Mouse (Mus musculus): ENCODE measurements around the gene Myef2. TPM values are rescaled to one million over a fixed set of nuclear protein-coding genes. Genes with fewer than 3 reads are reported as not detected.
"Not testable (repeated sequence)": the region's sequence is repeated elsewhere in the genome, so short reads cannot be mapped to it uniquely, and the experiment has no call there.

The Myef2 gene
- polyA plus RNA-seq, 1 experiment from 2014 or later, result 65.6 TPM

DNA sequence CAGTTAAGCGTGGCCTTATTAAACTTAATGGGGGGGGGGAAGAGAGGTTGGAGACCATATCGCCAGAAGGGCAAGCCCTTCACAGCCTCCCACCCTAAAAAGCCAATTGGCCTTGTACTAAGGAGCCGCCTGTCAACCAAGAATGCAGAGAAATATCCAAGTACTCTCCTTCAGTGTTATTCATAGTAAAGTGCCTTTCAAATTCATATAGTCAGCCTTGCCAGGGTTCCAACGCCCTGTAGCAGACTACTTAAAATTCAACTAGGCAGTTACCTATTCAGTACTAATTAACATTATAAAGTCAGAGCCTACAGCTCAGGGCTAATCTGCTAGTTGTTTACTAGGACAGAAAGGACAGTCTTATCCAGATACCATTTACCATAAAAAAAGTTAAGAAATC is 16.9 kb downstream of the Myef2 start:
- not testable (repeated sequence) for H3K27ac ChIP-seq (replicated peaks in 1 of 2; ENCODE audit: control insufficient read depth in 1 of 2, insufficient read depth in 1 of 2, low read depth in 2 of 2, low read length in 2 of 2); H3K4me3 ChIP-seq (ENCODE audit: control insufficient read depth in 1 of 2, insufficient read depth in 1 of 2, low read depth in 1 of 2, low read length in 2 of 2); H3K4me1 ChIP-seq (ENCODE audit: control insufficient read depth in 2 of 2, insufficient read depth in 2 of 2, low read length in 2 of 2); H3K9me3 ChIP-seq (ENCODE audit: control insufficient read depth, low read length); H3K4me2 ChIP-seq (ENCODE audit: low read length); H3K27me3 ChIP-seq (ENCODE audit: control insufficient read depth, insufficient read depth, low read length); H3K9ac ChIP-seq (ENCODE audit: low read length); ATAC-seq (ENCODE audit: insufficient number of reproducible peaks, insufficient read depth, low FRiP score, low read depth)
- H3K36me3 ChIP-seq (ENCODE audit: control insufficient read depth, insufficient read depth, low read length), result peaks cover 65% of the 10 kb centered on the region
- 96% methylated on average over 4 of the region's 4 CpGs for WGBS

DNA sequence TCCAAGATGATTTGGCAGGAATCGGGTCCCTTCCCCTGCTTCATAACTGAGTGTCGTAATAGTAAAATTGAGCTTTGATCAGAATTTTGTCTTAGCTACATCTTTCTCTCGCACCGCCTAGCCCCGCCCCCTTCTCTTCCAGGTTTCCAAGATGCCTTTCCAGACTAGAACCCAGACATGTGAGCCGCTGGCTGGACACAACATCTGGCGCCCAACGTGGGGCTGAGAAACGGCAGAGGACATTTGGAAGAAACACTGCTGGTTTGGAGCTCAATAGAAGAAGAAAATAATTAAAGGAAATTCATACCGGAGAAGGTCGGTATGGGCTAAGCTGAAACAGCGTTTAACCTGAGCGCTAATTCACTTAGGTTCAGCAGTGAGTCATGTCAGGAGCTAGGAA is 19.0 kb downstream of the Myef2 start:
- H3K9me3 ChIP-seq (ENCODE audit: control insufficient read depth, low read length); H3K9ac ChIP-seq (ENCODE audit: low read length); H3K4me3 ChIP-seq (ENCODE audit: control insufficient read depth in 1 of 2, insufficient read depth in 1 of 2, low read depth in 1 of 2, low read length in 2 of 2); H3K27ac ChIP-seq (replicated peaks in 1 of 2; ENCODE audit: control insufficient read depth in 1 of 2, insufficient read depth in 1 of 2, low read depth in 2 of 2, low read length in 2 of 2); H3K4me2 ChIP-seq (ENCODE audit: low read length); ATAC-seq (ENCODE audit: insufficient number of reproducible peaks, insufficient read depth, low FRiP score, low read depth); H3K4me1 ChIP-seq (ENCODE audit: control insufficient read depth in 2 of 2, insufficient read depth in 2 of 2, low read length in 2 of 2); H3K27me3 ChIP-seq (ENCODE audit: control insufficient read depth, insufficient read depth, low read length): not testable (repeated sequence)
- H3K36me3 ChIP-seq (ENCODE audit: control insufficient read depth, insufficient read depth, low read length), result peaks cover 69% of the 10 kb centered on the region
- 94% methylated on average over 13 of the region's 13 CpGs for WGBS

DNA sequence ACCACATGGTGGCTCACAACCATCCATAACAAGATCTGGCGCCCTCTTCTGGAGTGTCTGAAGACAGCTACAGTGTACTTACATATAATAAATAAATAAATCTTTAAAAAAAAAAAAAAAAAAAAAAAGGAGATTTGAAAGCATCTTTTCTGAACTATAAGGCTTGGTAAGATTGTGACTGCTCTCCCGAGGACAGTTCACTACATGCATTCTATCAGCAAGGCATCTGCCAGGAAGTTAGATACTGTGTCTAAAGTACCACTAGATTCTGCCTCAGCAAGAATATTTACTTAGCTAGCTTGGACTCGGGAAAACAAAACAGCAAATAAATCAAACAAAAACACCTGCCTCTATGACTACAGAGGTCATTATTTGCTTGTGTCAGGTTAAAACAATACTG is 31.3 kb downstream of the Myef2 start:
- H3K4me3 ChIP-seq (ENCODE audit: control insufficient read depth in 1 of 2, insufficient read depth in 1 of 2, low read depth in 1 of 2, low read length in 2 of 2); H3K4me2 ChIP-seq (ENCODE audit: low read length); H3K9ac ChIP-seq (ENCODE audit: low read length); ATAC-seq (ENCODE audit: insufficient number of reproducible peaks, insufficient read depth, low FRiP score, low read depth); H3K9me3 ChIP-seq (ENCODE audit: control insufficient read depth, low read length); H3K27me3 ChIP-seq (ENCODE audit: control insufficient read depth, insufficient read depth, low read length); H3K27ac ChIP-seq (replicated peaks in 1 of 2; ENCODE audit: control insufficient read depth in 1 of 2, insufficient read depth in 1 of 2, low read depth in 2 of 2, low read length in 2 of 2); H3K4me1 ChIP-seq (ENCODE audit: control insufficient read depth in 2 of 2, insufficient read depth in 2 of 2, low read length in 2 of 2): not testable (repeated sequence)
- H3K36me3 ChIP-seq (ENCODE audit: control insufficient read depth, insufficient read depth, low read length), result peaks cover 71% of the 10 kb centered on the region
- WGBS, result 89% methylated on average over 2 of the region's 3 CpGs

DNA sequence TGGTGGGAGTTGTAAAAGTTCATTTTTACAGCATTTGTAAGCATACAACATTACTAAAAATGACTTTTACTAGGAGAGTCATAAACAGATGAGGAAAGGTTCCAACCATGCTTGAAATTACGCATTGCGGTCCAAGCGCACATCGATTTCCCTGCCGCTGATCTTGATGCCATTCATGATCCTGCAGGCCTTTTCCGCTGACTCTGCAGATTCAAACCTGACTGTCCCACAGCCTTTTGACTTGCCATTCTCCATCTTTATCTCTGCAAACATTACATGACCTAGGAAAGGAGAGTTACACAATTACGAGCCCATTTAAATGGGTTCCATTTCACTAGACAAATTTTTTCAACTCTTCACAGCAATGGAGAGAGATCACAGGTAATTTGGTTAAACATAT is 34.7 kb downstream of the Myef2 start:
- H3K9ac ChIP-seq (ENCODE audit: low read length), result no peak overlapping the region
- peaks cover 68% of the 10 kb centered on the region for H3K36me3 ChIP-seq (ENCODE audit: control insufficient read depth, insufficient read depth, low read length)
- no peak overlapping the region for H3K4me2 ChIP-seq (ENCODE audit: low read length)
- H3K9me3 ChIP-seq (ENCODE audit: control insufficient read depth, low read length), result no peaks in the 10 kb centered on the region
- 93% methylated on average over 7 of the region's 7 CpGs for WGBS
- no peaks in the 10 kb centered on the region for H3K27me3 ChIP-seq (ENCODE audit: control insufficient read depth, insufficient read depth, low read length)
- H3K4me1 ChIP-seq (ENCODE audit: control insufficient read depth in 2 of 2, insufficient read depth in 2 of 2, low read length in 2 of 2), result no peaks in the 10 kb centered on the region
- no peak overlapping the region for H3K4me3 ChIP-seq (ENCODE audit: control insufficient read depth in 1 of 2, insufficient read depth in 1 of 2, low read depth in 1 of 2, low read length in 2 of 2)
- no peak overlapping the region for H3K27ac ChIP-seq (replicated peaks in 1 of 2; ENCODE audit: control insufficient read depth in 1 of 2, insufficient read depth in 1 of 2, low read depth in 2 of 2, low read length in 2 of 2)
- no peak for ATAC-seq (ENCODE audit: insufficient number of reproducible peaks, insufficient read depth, low FRiP score, low read depth)

DNA sequence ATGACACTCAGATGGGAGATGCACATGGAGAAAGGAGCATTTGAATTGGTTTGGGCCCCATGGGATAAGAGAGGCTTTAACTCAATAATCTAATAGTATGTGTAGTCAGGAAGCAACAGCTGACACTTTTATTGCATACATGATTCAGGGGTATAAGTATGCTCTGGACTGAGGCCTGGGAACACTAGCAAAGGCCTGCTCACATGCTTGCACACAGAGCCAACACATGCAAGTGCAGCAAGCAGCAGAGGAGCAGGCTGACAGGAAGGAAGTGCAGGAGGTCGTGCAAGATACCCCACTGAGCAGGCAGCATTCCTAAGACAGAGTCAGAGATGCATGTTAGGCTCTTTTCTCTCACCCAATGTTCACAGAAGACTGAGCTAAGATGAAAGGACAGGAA is 39.6 kb downstream of the Myef2 start:
- Histone ChIP-seq H3K36me3 (ENCODE audit: control insufficient read depth, insufficient read depth, low read length) (peaks cover 57% of the 10 kb centered on the region), H3K4me2 (ENCODE audit: low read length) (no peak overlapping the region), H3K9me3 (ENCODE audit: control insufficient read depth, low read length) (no peaks in the 10 kb centered on the region), H3K27ac (replicated peaks in 1 of 2; ENCODE audit: control insufficient read depth in 1 of 2, insufficient read depth in 1 of 2, low read depth in 2 of 2, low read length in 2 of 2) (no peak overlapping the region), H3K9ac (ENCODE audit: low read length) (no peak overlapping the region), H3K4me1 (ENCODE audit: control insufficient read depth in 2 of 2, insufficient read depth in 2 of 2, low read length in 2 of 2) (no peaks in the 10 kb centered on the region), H3K4me3 (ENCODE audit: control insufficient read depth in 1 of 2, insufficient read depth in 1 of 2, low read depth in 1 of 2, low read length in 2 of 2) (no peak overlapping the region), H3K27me3 (ENCODE audit: control insufficient read depth, insufficient read depth, low read length) (no peaks in the 10 kb centered on the region)
- WGBS, result 41% methylated on average over 1 of the region's 1 CpGs
- ATAC-seq (ENCODE audit: insufficient number of reproducible peaks, insufficient read depth, low FRiP score, low read depth), result no peak

DNA sequence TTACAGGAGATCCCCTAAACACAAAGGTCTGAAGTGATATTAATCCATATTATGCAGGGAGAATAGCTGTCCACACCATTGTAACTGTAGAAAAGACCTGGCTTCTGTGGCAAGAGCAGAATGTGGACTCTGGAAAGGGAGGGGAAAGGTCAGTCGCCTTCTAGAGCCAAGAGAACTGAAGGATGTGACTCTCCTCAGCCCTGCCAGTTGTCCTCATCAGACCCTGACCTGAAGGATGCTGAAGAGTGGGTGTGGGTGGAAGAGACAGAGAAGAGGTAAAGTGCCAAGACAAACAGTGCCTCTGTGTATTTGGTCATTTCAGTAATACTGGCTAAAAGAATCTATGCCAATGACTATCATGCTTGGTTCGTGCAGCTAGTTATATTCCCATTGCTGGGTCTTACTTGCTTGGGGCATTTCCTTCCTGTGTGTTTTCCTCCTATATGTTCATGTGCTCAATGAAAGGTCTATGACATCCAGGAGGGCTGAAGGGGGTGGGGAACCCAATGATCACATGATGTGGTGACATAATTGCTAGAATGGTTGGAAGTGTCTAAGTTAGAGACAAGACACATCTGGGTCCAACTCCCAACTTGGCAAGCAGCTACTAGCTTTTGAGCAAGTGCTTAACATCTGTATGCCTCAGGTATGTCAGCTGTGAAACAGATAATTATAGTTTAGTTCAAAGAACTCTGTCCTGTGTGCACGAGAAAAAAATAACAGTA is 50.2 kb downstream of the Myef2 start:
- no peak overlapping the region for H3K4me2 ChIP-seq (ENCODE audit: low read length)
- H3K9me3 ChIP-seq (ENCODE audit: control insufficient read depth, low read length), result no peaks in the 10 kb centered on the region
- WGBS, result 63% methylated on average over 3 of the region's 3 CpGs
- H3K4me1 ChIP-seq (ENCODE audit: control insufficient read depth in 2 of 2, insufficient read depth in 2 of 2, low read length in 2 of 2), result peaks cover under 1 to 9% of the 10 kb centered on the region in 2 experiments; a peak in 2 of 4 replicates
- no peaks in the 10 kb centered on the region for H3K27me3 ChIP-seq (ENCODE audit: control insufficient read depth, insufficient read depth, low read length)
- H3K4me3 ChIP-seq (ENCODE audit: control insufficient read depth in 1 of 2, insufficient read depth in 1 of 2, low read depth in 1 of 2, low read length in 2 of 2), result no peak overlapping the region
- H3K27ac ChIP-seq (replicated peaks in 1 of 2; ENCODE audit: control insufficient read depth in 1 of 2, insufficient read depth in 1 of 2, low read depth in 2 of 2, low read length in 2 of 2), result 0 out of 4 replicates have a peak overlapping the region, but pooled peaks of 1 of the 2 experiments have one; percentile 2
- H3K36me3 ChIP-seq (ENCODE audit: control insufficient read depth, insufficient read depth, low read length), result no peaks in the 10 kb centered on the region
- H3K9ac ChIP-seq (ENCODE audit: low read length), result no peak overlapping the region
- ATAC-seq (ENCODE audit: insufficient number of reproducible peaks, insufficient read depth, low FRiP score, low read depth), result no peak

DNA sequence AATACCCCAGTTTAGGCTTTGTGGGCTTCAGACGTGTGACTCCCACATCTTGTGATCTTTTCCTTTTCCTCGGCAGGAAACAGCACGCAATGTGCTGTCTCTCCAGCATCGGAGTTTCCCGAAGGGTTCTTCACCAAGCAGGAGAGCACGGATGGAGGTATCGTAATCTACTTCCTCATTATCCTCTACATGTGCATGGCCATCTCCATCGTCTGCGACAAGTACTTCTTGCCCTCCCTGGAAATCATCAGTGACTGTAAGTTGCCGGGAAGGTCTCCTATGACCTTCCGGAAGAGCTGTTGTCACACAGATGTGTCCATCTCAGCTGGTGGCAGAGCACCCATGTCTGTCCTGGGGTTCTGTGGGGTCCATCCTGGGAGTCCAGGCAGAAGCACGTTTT is 54.8 kb downstream of the Myef2 start:
- Histone ChIP-seq H3K4me1 (ENCODE audit: control insufficient read depth in 2 of 2, insufficient read depth in 2 of 2, low read length in 2 of 2) (peaks cover 2 to 14% of the 10 kb centered on the region in 2 experiments; a peak in 3 of 4 replicates), H3K27ac (replicated peaks in 1 of 2; ENCODE audit: control insufficient read depth in 1 of 2, insufficient read depth in 1 of 2, low read depth in 2 of 2, low read length in 2 of 2) (no peak overlapping the region), H3K9ac (ENCODE audit: low read length) (no peak overlapping the region), H3K9me3 (ENCODE audit: control insufficient read depth, low read length) (no peaks in the 10 kb centered on the region), H3K36me3 (ENCODE audit: control insufficient read depth, insufficient read depth, low read length) (no peaks in the 10 kb centered on the region), H3K4me2 (ENCODE audit: low read length) (no peak overlapping the region), H3K27me3 (ENCODE audit: control insufficient read depth, insufficient read depth, low read length) (no peaks in the 10 kb centered on the region), H3K4me3 (ENCODE audit: control insufficient read depth in 1 of 2, insufficient read depth in 1 of 2, low read depth in 1 of 2, low read length in 2 of 2) (no peak overlapping the region)
- 77% methylated on average over 12 of the region's 12 CpGs for WGBS
- ATAC-seq (ENCODE audit: insufficient number of reproducible peaks, insufficient read depth, low FRiP score, low read depth), result no peak

DNA sequence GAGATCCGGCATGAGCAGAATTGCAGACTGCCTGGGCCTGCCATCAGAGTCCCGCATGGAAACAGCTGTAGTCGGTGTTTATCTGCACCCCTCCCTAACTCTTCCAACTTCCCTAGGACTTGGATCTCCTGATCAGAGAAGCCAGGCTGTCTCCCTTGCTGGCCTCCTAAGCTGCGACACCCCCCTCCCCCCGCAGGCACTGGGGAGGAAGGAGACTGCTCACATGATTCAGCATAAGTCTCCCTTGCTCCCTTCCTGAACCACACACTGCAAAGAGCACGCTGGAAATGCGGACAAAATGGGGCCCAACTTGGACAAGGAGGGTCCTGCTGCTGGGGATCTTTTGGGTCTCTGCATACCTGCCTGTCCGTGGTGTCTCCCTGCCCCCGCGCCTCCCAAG is 55.6 kb downstream of the Myef2 start, which contains the start of gene Slc24a5:
TSS of gene Slc24a5 (plus strand) at position 231 of the 400 bp plus-strand sequence.
- no peaks in the 10 kb centered on the region for H3K9me3 ChIP-seq (ENCODE audit: control insufficient read depth, low read length)
- ATAC-seq (ENCODE audit: insufficient number of reproducible peaks, insufficient read depth, low FRiP score, low read depth), result no peak
- no peaks in the 10 kb centered on the region for H3K27me3 ChIP-seq (ENCODE audit: control insufficient read depth, insufficient read depth, low read length)
- no peak within 1 kb of the TSS for H3K27ac ChIP-seq (replicated peaks in 1 of 2; ENCODE audit: control insufficient read depth in 1 of 2, insufficient read depth in 1 of 2, low read depth in 2 of 2, low read length in 2 of 2)
- WGBS, result 40% methylated on average over 10 of the region's 10 CpGs
- H3K4me1 ChIP-seq (ENCODE audit: control insufficient read depth in 2 of 2, insufficient read depth in 2 of 2, low read length in 2 of 2), result peaks cover 2 to 12% of the 10 kb centered on the region in 2 experiments; a peak in 3 of 4 replicates
- no peak within 1 kb of the TSS for H3K4me3 ChIP-seq (ENCODE audit: control insufficient read depth in 1 of 2, insufficient read depth in 1 of 2, low read depth in 1 of 2, low read length in 2 of 2)
- no peaks in the 10 kb centered on the region for H3K36me3 ChIP-seq (ENCODE audit: control insufficient read depth, insufficient read depth, low read length)
- H3K4me2 ChIP-seq (ENCODE audit: low read length), result no peak within 1 kb of the TSS
- H3K9ac ChIP-seq (ENCODE audit: low read length), result no peak within 1 kb of the TSS

Measured in heart, embryonic 14.5 days (tissue).